Mouse (Mus musculus): Measurements from ENCODE around the gene Aldh3b1. TPM values are rescaled to one million over a fixed set of nuclear protein-coding genes. Genes with fewer than 3 reads are reported as not detected.
A peak's percentile ranks its signal among the peaks of the same experiment; 100 is the strongest.
"Not testable (repeated sequence)": the region's sequence is repeated elsewhere in the genome, so short reads cannot be mapped to it uniquely, and the experiment has no call there.

The Aldh3b1 gene
- polyA plus RNA-seq (2012; ENCODE audit: insufficient read depth, low replicate concordance), result 2.8 TPM in 1 of 2 replicates, not detected in the other

- H3K27me3 ChIP-seq (replicated peaks), result peaks cover 39% of the 10 kb centered on the region
- H3K4me3 ChIP-seq (replicated peaks), result peak within 1 kb of the TSS; percentile 78
These were observed at the start of gene Aldh3b1 for GRCm38 (mm10) chr19:3929211-3929941. Gene Aldh3b1, minus strand, starts transcription at chr19:3929808.

GRCm38 (mm10) chr19:3975866-3976265, 46.3 kb upstream of the Aldh3b1 start:
- peaks cover 24% of the 10 kb centered on the region for H3K4me1 ChIP-seq
- no peaks in the 10 kb centered on the region for H3K36me3 ChIP-seq (replicated peaks; ENCODE audit: low read length)
- no peaks in the 10 kb centered on the region for H3K9me3 ChIP-seq
- H3K27me3 ChIP-seq (replicated peaks), result peaks cover 55% of the 10 kb centered on the region
- TF ChIP-seq GATA1 (IDR thresholded peaks at IDR 0.05; ENCODE audit: borderline replicate concordance, low read length), result no peak
- no peak for TF ChIP-seq FLI1 (IDR thresholded peaks at IDR 0.05; ENCODE audit: low read length)
- H3K4me3 ChIP-seq (replicated peaks), result no peak overlapping the region

More at GRCm38 (mm10) chr19:3929211-3929941, at the start of gene Aldh3b1:
- no peaks in the 10 kb centered on the region for H3K36me3 ChIP-seq (replicated peaks; ENCODE audit: low read length)
- peaks cover 54% of the 10 kb centered on the region for H3K4me1 ChIP-seq
- H3K9me3 ChIP-seq, result 0 out of 2 replicates have a peak, but pooled peaks cover 3% of the 10 kb centered on the region
- no peak for TF ChIP-seq GATA1 (IDR thresholded peaks at IDR 0.05; ENCODE audit: borderline replicate concordance, low read length)
- no peak for TF ChIP-seq FLI1 (IDR thresholded peaks at IDR 0.05; ENCODE audit: low read length)

GRCm38 (mm10) chr19:3974608-3975007, 45.0 kb upstream of the Aldh3b1 start:
- peaks cover 14% of the 10 kb centered on the region for H3K4me1 ChIP-seq
- peaks cover 57% of the 10 kb centered on the region for H3K27me3 ChIP-seq (replicated peaks)
- H3K36me3 ChIP-seq (replicated peaks; ENCODE audit: low read length); H3K4me3 ChIP-seq (replicated peaks); H3K9me3 ChIP-seq: not testable (repeated sequence)

DNA sequence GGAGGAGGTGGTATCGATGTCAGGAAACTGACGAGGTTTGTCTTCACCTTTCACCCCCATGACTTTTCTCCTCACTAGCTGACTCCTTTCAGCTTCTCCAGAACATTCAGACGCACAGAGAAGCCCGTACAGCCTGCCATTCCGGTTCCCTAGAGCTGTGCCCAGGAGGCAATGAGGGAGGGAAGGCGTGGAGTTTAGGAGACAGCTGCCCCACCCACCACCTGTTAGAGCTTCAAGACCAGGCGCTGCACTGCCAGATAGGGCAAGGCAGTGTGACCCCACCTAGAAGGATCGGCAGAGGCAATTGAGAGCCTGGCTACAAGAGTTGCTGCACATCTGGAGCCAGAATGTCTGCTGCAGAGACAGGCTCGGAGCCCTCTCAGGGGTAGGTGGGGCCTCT, 42.6 kb upstream of the Aldh3b1 start, which contains the start of gene Aldh3b2:
Aldh3b2 (plus strand) TSS at position 100 of the 400 bp plus-strand sequence.
- peaks cover 63% of the 10 kb centered on the region for H3K27me3 ChIP-seq (replicated peaks)
- no peaks in the 10 kb centered on the region for H3K9me3 ChIP-seq
- no peaks in the 10 kb centered on the region for H3K36me3 ChIP-seq (replicated peaks; ENCODE audit: low read length)
- TF ChIP-seq GATA1 (IDR thresholded peaks at IDR 0.05; ENCODE audit: borderline replicate concordance, low read length) (no peak), FLI1 (IDR thresholded peaks at IDR 0.05; ENCODE audit: low read length) (no peak)
- peaks cover 22% of the 10 kb centered on the region for H3K4me1 ChIP-seq
- H3K4me3 ChIP-seq (replicated peaks), result no peak within 1 kb of the TSS

DNA sequence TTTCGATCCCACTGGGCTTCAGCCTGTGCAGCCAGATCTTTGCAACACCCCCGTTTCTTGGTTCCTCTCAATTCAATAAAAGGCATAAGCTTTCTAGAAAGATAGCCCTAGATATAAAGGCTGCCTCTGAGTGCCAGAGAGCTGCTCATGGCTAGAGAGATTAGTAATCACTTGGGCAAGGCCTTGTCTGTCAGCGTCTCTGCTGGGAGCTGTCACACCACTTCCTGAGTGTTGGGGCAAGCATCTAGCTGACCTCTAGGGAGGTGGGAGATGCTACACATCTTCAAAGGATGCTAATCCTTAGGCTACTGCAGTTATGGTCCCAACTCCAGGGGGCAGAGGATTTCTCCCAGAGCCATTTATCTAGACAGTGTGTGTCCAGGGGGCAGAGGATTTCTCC, 37.6 kb upstream of the Aldh3b1 start:
- no peak for TF ChIP-seq GATA1 (IDR thresholded peaks at IDR 0.05; ENCODE audit: borderline replicate concordance, low read length)
- no peak for TF ChIP-seq FLI1 (IDR thresholded peaks at IDR 0.05; ENCODE audit: low read length)
- peaks cover 41% of the 10 kb centered on the region for H3K27me3 ChIP-seq (replicated peaks)
- no peaks in the 10 kb centered on the region for H3K9me3 ChIP-seq
- H3K4me1 ChIP-seq, result peaks cover 33% of the 10 kb centered on the region
- no peak overlapping the region for H3K4me3 ChIP-seq (replicated peaks)
- no peaks in the 10 kb centered on the region for H3K36me3 ChIP-seq (replicated peaks; ENCODE audit: low read length)

DNA sequence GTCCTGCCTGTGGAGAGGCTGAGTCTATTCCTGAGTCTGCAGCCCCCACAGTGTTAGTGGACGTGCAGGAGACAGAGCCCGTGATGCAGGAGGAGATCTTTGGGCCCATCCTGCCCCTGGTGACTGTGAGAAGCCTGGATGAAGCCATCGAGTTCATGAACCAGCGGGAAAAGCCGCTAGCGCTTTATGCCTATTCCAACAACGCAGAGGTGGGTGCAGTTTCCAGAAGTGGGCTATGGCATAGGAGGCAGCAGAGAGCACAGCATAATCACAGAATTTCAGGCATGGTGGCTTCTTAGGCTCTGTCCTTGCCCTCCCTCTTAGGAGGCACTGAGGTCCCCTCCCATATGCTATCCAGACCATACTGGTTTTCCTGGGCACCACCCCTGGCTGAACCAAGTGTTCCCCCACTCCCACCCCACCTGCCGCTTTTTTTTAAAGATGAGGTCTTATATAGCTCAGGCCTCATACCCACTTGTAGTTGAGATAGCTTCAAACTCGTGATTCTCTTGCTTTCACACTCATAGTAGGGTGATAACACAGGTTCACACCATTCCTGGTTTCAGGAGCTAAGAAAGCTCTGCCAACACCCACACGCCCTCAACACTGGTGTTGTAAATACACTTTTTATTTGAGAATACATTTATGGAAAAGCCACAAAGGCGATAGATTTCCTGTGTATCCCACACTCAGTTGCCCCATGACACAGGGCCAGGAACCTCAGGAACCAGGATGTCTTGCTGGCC, 36.9 kb upstream of the Aldh3b1 start:
- Histone ChIP-seq H3K9me3 (no peaks in the 10 kb centered on the region), H3K4me1 (peaks cover 26% of the 10 kb centered on the region), H3K27me3 (replicated peaks) (peaks cover 38% of the 10 kb centered on the region), H3K36me3 (replicated peaks; ENCODE audit: low read length) (no peaks in the 10 kb centered on the region), H3K4me3 (replicated peaks) (no peak overlapping the region)
- no peak for TF ChIP-seq GATA1 (IDR thresholded peaks at IDR 0.05; ENCODE audit: borderline replicate concordance, low read length)
- TF ChIP-seq FLI1 (IDR thresholded peaks at IDR 0.05; ENCODE audit: low read length), result no peak

GRCm38 (mm10) chr19:3964030-3964429, 34.4 kb upstream of the Aldh3b1 start:
- H3K27me3 ChIP-seq (replicated peaks), result peaks cover 26% of the 10 kb centered on the region
- no peak for TF ChIP-seq GATA1 (IDR thresholded peaks at IDR 0.05; ENCODE audit: borderline replicate concordance, low read length)
- TF ChIP-seq FLI1 (IDR thresholded peaks at IDR 0.05; ENCODE audit: low read length), result no peak
- peaks cover 16% of the 10 kb centered on the region for H3K4me1 ChIP-seq
- no peak overlapping the region for H3K4me3 ChIP-seq (replicated peaks)
- no peaks in the 10 kb centered on the region for H3K36me3 ChIP-seq (replicated peaks; ENCODE audit: low read length)
- H3K9me3 ChIP-seq, result 0 out of 2 replicates have a peak, but pooled peaks cover 4% of the 10 kb centered on the region

DNA sequence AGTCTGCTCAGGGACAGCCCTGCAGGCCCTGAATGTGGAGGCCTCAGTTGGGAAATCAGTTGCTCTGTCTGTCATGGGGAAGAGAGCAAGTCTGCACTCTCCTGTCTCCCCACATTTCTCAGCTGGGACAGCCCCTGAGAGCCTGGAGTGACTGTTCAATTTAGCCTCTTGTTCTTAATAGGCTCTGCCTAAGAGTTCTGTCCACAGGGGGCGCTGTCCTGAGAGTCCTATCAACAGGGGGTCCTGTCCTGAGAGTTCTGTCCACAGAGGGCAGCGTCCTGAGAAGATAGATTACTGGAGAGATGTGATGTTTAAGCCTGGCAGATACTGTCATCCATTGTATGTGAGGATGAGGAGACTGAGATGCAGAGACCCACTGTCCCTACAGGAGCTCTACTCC, 32.9 kb upstream of the Aldh3b1 start:
- H3K4me1 ChIP-seq, result peaks cover 18% of the 10 kb centered on the region
- H3K4me3 ChIP-seq (replicated peaks), result no peak overlapping the region
- TF ChIP-seq FLI1 (IDR thresholded peaks at IDR 0.05; ENCODE audit: low read length) (no peak), GATA1 (IDR thresholded peaks at IDR 0.05; ENCODE audit: borderline replicate concordance, low read length) (no peak)
- H3K9me3 ChIP-seq, result 0 out of 2 replicates have a peak, but pooled peaks cover 4% of the 10 kb centered on the region
- H3K36me3 ChIP-seq (replicated peaks; ENCODE audit: low read length), result no peaks in the 10 kb centered on the region
- peaks cover 32% of the 10 kb centered on the region for H3K27me3 ChIP-seq (replicated peaks)

- Histone ChIP-seq H3K4me1 (peaks cover 12% of the 10 kb centered on the region), H3K27me3 (replicated peaks) (peaks cover 33% of the 10 kb centered on the region)
- not testable (repeated sequence) for H3K4me3 ChIP-seq (replicated peaks); H3K36me3 ChIP-seq (replicated peaks; ENCODE audit: low read length); H3K9me3 ChIP-seq
These were observed 32.2 kb upstream of the Aldh3b1 start for GRCm38 (mm10) chr19:3961805-3962204.

DNA sequence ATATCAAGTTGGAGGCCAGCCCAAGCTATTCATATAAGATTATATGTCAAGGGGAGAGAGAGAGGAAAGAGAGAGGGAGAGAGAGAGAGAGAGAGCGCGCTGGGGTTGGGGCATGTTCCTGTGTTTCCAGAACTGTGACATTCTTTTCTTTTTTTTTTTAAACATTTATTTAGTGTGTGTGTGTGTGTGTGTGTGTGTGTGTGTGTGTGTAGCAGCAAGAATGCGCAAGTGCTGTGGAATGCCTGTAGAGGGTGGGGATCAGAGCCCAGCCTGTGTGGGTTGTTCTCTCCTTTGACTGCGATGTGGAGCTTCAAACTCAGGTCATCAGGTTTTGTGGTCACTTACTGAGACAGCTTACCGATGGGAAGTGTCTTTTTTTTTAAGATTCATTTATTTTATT, 30.6 kb upstream of the Aldh3b1 start:
- Histone ChIP-seq H3K4me1 (peaks cover 11% of the 10 kb centered on the region; the same call in 1 of the 2 replicates), H3K9me3 (0 out of 2 replicates have a peak, but pooled peaks cover 4% of the 10 kb centered on the region), H3K4me3 (replicated peaks) (no peak overlapping the region), H3K27me3 (replicated peaks) (peaks cover 45% of the 10 kb centered on the region), H3K36me3 (replicated peaks; ENCODE audit: low read length) (no peaks in the 10 kb centered on the region)
- no peak for TF ChIP-seq GATA1 (IDR thresholded peaks at IDR 0.05; ENCODE audit: borderline replicate concordance, low read length)
- TF ChIP-seq FLI1 (IDR thresholded peaks at IDR 0.05; ENCODE audit: low read length), result no peak

All from megakaryocyte, embryonic 14.5 days (primary cell).